Mouse (Mus musculus) right cerebral cortex, postnatal 14 days (tissue): ENCODE results near the gene Pxmp2.

Source experiments
- DNase-seq: peaks from one replicate; pipeline ENCODE4 v3.0.0; 2022

Pxmp2 gene

DNA sequence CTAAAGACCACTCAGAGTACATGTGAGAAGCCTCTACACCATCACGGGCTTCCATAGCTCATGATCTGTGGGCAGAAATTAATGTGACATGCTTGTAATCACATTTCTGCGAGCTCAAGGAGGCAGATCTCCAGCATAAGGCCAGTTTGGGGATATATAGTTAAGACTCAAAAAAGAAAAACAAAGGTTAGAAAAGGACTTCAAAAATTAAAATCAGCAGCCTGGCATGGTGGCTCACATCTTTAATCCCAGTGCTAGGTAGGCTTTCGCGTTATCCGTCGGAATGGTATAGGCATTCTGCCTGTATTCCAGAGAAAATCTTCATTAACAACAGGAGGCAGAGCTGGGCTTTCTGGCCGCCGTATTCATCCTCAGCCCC lies 55.6 kb downstream of the Pxmp2 start:
- no peak for DNase-seq

DNA sequence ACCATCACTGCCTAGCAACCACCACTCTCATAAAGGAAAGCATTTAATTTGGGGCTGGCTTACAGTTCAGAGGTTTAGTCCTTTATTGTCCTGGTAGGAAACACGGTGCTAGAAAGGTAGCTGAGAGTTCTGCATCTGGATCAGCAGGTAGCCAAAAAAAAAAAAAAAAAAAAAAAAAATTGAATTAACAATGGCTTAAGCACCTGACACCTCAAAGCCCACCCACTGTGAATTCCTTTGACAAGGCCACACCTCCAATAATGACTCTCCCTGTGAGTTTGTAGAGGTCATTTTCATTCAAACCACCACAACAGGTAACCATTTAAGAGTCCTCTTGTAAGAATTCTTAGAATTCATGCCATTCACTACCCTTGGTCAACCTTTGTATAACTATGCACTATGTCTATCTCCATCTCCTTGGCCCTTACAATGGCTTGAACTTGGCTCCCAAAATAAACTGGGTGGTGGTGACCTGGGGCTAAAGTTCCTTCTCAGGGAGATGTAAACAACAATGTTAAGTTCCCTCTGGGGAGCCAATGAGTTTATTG lies 58.6 kb downstream of the Pxmp2 start:
- DNase-seq = no peak

DNA sequence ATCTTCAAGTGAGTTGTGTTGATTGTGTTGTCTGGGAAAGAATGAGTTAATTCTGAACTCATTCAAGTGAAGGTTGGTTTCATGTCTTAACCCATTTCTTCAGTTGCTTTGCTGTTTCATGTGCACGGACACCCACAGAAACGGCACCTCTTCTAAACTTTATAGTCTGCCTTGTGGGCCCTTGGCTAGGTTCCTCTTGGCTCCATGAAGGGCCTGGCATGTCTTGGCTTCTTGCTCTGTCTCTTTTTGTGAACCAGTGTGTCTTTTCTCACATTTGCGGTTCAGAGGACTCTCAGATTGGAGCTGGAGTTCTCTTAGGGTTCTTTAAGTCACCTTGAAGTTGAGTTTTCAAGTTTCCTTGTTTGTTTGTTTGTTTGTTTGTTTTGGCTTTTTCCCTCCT lies 60.9 kb downstream of the Pxmp2 start:
- no peak for DNase-seq
